Mouse (Mus musculus) MEL-GATA-1-ER (cell line): Measurements from ENCODE around the gene Gm20479.
A peak's percentile ranks its signal among the peaks of the same experiment; 100 is the strongest.

Experiments used
- DNase-seq: peaks from one replicate; pipeline ENCODE4 v3.0.0-alpha.2; 2012; ENCODE audit warnings: low read depth; ENCODE audit errors: extremely low read depth

Gene Gm20479

GRCm38 (mm10) chr7:27369111-27369510 is 11.9 kb upstream of the Gm20479 start:
- no peak for DNase-seq

GRCm38 (mm10) chr7:27367976-27368375 is 10.8 kb upstream of the Gm20479 start:
- DNase-seq, result peak; percentile 26

- DNase-seq, result no peak
These were observed 9.0 kb upstream of the Gm20479 start for GRCm38 (mm10) chr7:27366082-27366844.

GRCm38 (mm10) chr7:27364379-27364778 is 7.2 kb upstream of the Gm20479 start:
- DNase-seq, result no peak

- DNase-seq, result peak; percentile 96
These were observed 4.2 kb upstream of the Gm20479 start for GRCm38 (mm10) chr7:27361283-27361946.

- DNase-seq, result no peak
These were observed 3.5 kb upstream of the Gm20479 start for GRCm38 (mm10) chr7:27360749-27361148.

- no peak for DNase-seq
These were observed 2.6 kb upstream of the Gm20479 start for GRCm38 (mm10) chr7:27359706-27360358.

GRCm38 (mm10) chr7:27359162-27359561 is 1.9 kb upstream of the Gm20479 start:
- no peak for DNase-seq

- DNase-seq, result peak; percentile 97
These were observed 368 bp upstream of the Gm20479 start for GRCm38 (mm10) chr7:27357595-27357978.

GRCm38 (mm10) chr7:27356248-27356647 is 971 bp downstream of the Gm20479 start:
- no peak for DNase-seq

GRCm38 (mm10) chr7:27355745-27356240 is 1.4 kb downstream of the Gm20479 start, which contains the start of gene Shkbp1:
TSS of gene Shkbp1 (minus strand) at chr7:27356019.
- peak; percentile 92 for DNase-seq

- no peak for DNase-seq
These were observed 2.0 kb downstream of the Gm20479 start for GRCm38 (mm10) chr7:27355261-27355660.

- DNase-seq, result no peak
These were observed 2.4 kb downstream of the Gm20479 start for GRCm38 (mm10) chr7:27354783-27355182.

GRCm38 (mm10) chr7:27354144-27354543 is 3.1 kb downstream of the Gm20479 start:
- no peak for DNase-seq

GRCm38 (mm10) chr7:27345444-27345843 is 11.8 kb downstream of the Gm20479 start:
- DNase-seq, result no peak

- DNase-seq, result no peak
These were observed 14.6 kb downstream of the Gm20479 start for GRCm38 (mm10) chr7:27342595-27342994.

GRCm38 (mm10) chr7:27339519-27339918 is 17.7 kb downstream of the Gm20479 start:
- no peak for DNase-seq

- DNase-seq, result no peak
These were observed 18.1 kb downstream of the Gm20479 start for GRCm38 (mm10) chr7:27339114-27339513.

GRCm38 (mm10) chr7:27337175-27337853 is 19.9 kb downstream of the Gm20479 start, which contains the start of gene Ltbp4:
TSS of gene Ltbp4 (minus strand) at chr7:27337692.
- DNase-seq, result peak; percentile 41

GRCm38 (mm10) chr7:27335928-27336823 is 21.0 kb downstream of the Gm20479 start:
- DNase-seq, result peak; percentile 71
